ENCODE assay signal across 8 mouse cellular contexts in the genomic region with DNA sequence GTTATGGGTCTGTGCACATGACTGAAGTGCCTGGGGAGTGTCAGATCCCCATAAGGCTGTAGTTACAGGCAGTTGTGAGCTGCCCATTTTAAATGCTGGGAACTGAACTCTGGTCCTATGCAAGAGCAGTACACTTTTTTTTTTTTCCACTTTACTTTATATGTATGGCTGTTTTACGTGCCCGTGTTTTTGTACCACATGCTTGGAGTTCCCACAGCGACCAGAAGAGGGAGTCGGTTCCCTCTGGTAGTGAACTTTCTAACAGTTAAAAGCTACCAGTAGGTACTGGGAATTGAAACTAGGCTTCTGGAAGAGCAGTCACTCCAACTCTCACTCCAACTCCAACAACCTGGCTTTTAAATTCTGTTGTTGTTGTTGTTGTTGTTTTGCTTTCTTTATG. TPM values are rescaled to one million over a fixed set of nuclear protein-coding genes. Genes with fewer than 3 reads are reported as not detected.
DNase-seq lines count a peak whose midpoint lies in the region; ATAC-seq and TF ChIP-seq lines count a peak whose summit lies in the region.

No protein-coding gene starts in this region.

- H3K9me3 ChIP-seq in forebrain, postnatal 0 days (ENCODE audit: low read length): no peaks in the 10 kb centered on the region
- no peaks in the 10 kb centered on the region; the same call in 1 of the 2 replicates for H3K9me3 ChIP-seq in kidney, embryonic 15.5 days (replicated peaks)

- TF ChIP-seq CTCF in forebrain, postnatal 0 days (IDR thresholded peaks at IDR 0.05; ENCODE audit: low read depth): peak; percentile 61

- ATAC-seq in forebrain, postnatal 0 days: no peak
- no peak for ATAC-seq in kidney, embryonic 15.5 days (replicated peaks; ENCODE audit: low FRiP score)

- WGBS in forebrain, postnatal 0 days: 25% methylated on average over 4 of the region's 4 CpGs
- 40% methylated on average over 4 of the region's 4 CpGs for WGBS in kidney, embryonic 15.5 days
- 42% methylated on average over 4 of the region's 4 CpGs for WGBS in macrophage (ENCODE audit: missing documents)

- no peaks in the 10 kb centered on the region for H3K27me3 ChIP-seq in forebrain, postnatal 0 days (ENCODE audit: insufficient read depth, low read length)
- no peaks in the 10 kb centered on the region for H3K27me3 ChIP-seq in kidney, embryonic 15.5 days

- H3K4me2 ChIP-seq in forebrain, postnatal 0 days (ENCODE audit: low read depth): peak overlapping the region; percentile 71
- H3K4me2 ChIP-seq in kidney, embryonic 15.5 days: peak overlapping the region; percentile 61; the same call in 1 of the 2 replicates

- no peaks in the 10 kb centered on the region for H3K4me1 ChIP-seq in forebrain, postnatal 0 days (ENCODE audit: insufficient read depth)
- peaks cover 15% of the 10 kb centered on the region for H3K4me1 ChIP-seq in kidney, embryonic 15.5 days

- DNase-seq in lung, adult 18-20 months: peak; percentile 40 to 64
- DNase-seq in lung, postnatal 25 days (ENCODE audit: low spot score): no peak
- DNase-seq in cerebellum, adult 9-10 months: peak; percentile 71
- peak; percentile 36 for DNase-seq in forebrain, postnatal 0 days
- peak; percentile 41 to 73 for DNase-seq in spleen, postnatal 14 days (ENCODE audit: low spot score in 2 of 2)
- no peak for DNase-seq in ovary, postnatal 10 days (ENCODE audit: low spot score)

- peaks cover 20% of the 10 kb centered on the region for H3K36me3 ChIP-seq in forebrain, postnatal 0 days (ENCODE audit: insufficient read depth)
- peaks cover 32% of the 10 kb centered on the region for H3K36me3 ChIP-seq in kidney, embryonic 15.5 days
- peaks cover 24% of the 10 kb centered on the region for H3K36me3 ChIP-seq in macrophage (ENCODE audit: inconsistent target)

- no peak overlapping the region for H3K9ac ChIP-seq in forebrain, postnatal 0 days
- H3K9ac ChIP-seq in kidney, embryonic 15.5 days: no peak overlapping the region

- H3K4me3 ChIP-seq in forebrain, postnatal 0 days (ENCODE audit: low read depth, low read length): no peak overlapping the region
- no peak overlapping the region for H3K4me3 ChIP-seq in kidney, embryonic 15.5 days (replicated peaks)
- no peak overlapping the region for H3K4me3 ChIP-seq in macrophage (ENCODE audit: inconsistent target)

- H3K27ac ChIP-seq in forebrain, postnatal 0 days (ENCODE audit: low read depth, low read length): no peak overlapping the region
- 0 out of 2 replicates have a peak overlapping the region, but pooled peaks have one; percentile 61 for H3K27ac ChIP-seq in kidney, embryonic 15.5 days
- peak overlapping the region; percentile 33; the same call in 1 of the 2 replicates for H3K27ac ChIP-seq in macrophage

- H3K79me2 ChIP-seq in macrophage (ENCODE audit: inconsistent target): peaks cover 14% of the 10 kb centered on the region

RNA-seq across cellular contexts. Expression of gene Uck1, which starts 0.7 kb away (rescaled TPM):
- 121 and 134 TPM in 2 replicates for total RNA-seq in forebrain, postnatal 0 days (2014; rRNA removed)
- polyA plus RNA-seq in forebrain, postnatal 0 days (2015; fragmentation: Nextera tagmentation; extraction: Ambion mirVana): 92.7 and 105 TPM in 2 replicates
- 72.2 and 74.5 TPM in 2 replicates for polyA plus RNA-seq in kidney, embryonic 15.5 days (2015; fragmentation: Nextera tagmentation; extraction: Ambion mirVana)
- 10 to 100 TPM; 12.8 to 66.2 (median 38.4) TPM for total RNA-seq in macrophage (2018; cell fraction: chromatin; rRNA removed)
- 10 to 100 TPM; 10.4 to 32.0 (median 22.9) TPM for total RNA-seq in macrophage (2018; cell fraction: cytosol; rRNA removed)
- total RNA-seq in macrophage (2018; cell fraction: nucleus; rRNA removed): 10 to 100 TPM in 25 of 26 experiments, 1 to 10 TPM in 1; 9.2 to 47.3 (median 24.4) TPM
- 19.4 to 32.3 TPM (median 28.1 TPM) in 3 replicates for polyA plus RNA-seq in macrophage (2018)

RNA-seq across cellular contexts. Expression of gene Pomt1, which starts 24.2 kb away (rescaled TPM):
- 34.5 and 38.5 TPM in 2 replicates for total RNA-seq in forebrain, postnatal 0 days (2014; rRNA removed)
- 16.2 and 19.8 TPM in 2 replicates for polyA plus RNA-seq in forebrain, postnatal 0 days (2015; fragmentation: Nextera tagmentation; extraction: Ambion mirVana)
- polyA plus RNA-seq in kidney, embryonic 15.5 days (2015; fragmentation: Nextera tagmentation; extraction: Ambion mirVana): 28.7 and 31.6 TPM in 2 replicates
- 10 to 100 TPM in 21 of 26 experiments, 1 to 10 TPM in 5; 5.0 to 56.5 (median 24.3) TPM for total RNA-seq in macrophage (2018; cell fraction: chromatin; rRNA removed)
- total RNA-seq in macrophage (2018; cell fraction: cytosol; rRNA removed): 10 to 100 TPM in 14 of 26 experiments, 1 to 10 TPM in 12; 6.7 to 12.9 (median 10.4) TPM
- 10 to 100 TPM in 23 of 26 experiments, 1 to 10 TPM in 3; 5.9 to 47.9 (median 17.1) TPM for total RNA-seq in macrophage (2018; cell fraction: nucleus; rRNA removed)
- polyA plus RNA-seq in macrophage (2018): 11.1 to 15.3 TPM (median 12.5 TPM) in 3 replicates

RNA-seq across cellular contexts. Expression of gene Golga2, which starts 26.5 kb away (rescaled TPM):
- total RNA-seq in forebrain, postnatal 0 days (2014; rRNA removed): 62.2 and 64.4 TPM in 2 replicates
- 16.3 and 22.1 TPM in 2 replicates for polyA plus RNA-seq in forebrain, postnatal 0 days (2015; fragmentation: Nextera tagmentation; extraction: Ambion mirVana)
- 23.0 and 27.3 TPM in 2 replicates for polyA plus RNA-seq in kidney, embryonic 15.5 days (2015; fragmentation: Nextera tagmentation; extraction: Ambion mirVana)
- total RNA-seq in macrophage (2018; cell fraction: chromatin; rRNA removed): 100 to 1,000 TPM in 14 of 26 experiments, 10 to 100 TPM in 12; 39.3 to 178 (median 109) TPM
- 10 to 100 TPM; 28.9 to 43.9 (median 39.4) TPM for total RNA-seq in macrophage (2018; cell fraction: cytosol; rRNA removed)
- 10 to 100 TPM; 29.5 to 82.0 (median 48.2) TPM for total RNA-seq in macrophage (2018; cell fraction: nucleus; rRNA removed)
- polyA plus RNA-seq in macrophage (2018): 31.7 to 53.4 TPM (median 36.4 TPM) in 3 replicates

RNA-seq across cellular contexts. Expression of gene Swi5, which starts 27.2 kb away (rescaled TPM):
- 290 and 323 TPM in 2 replicates for total RNA-seq in forebrain, postnatal 0 days (2014; rRNA removed)
- 407 and 445 TPM in 2 replicates for polyA plus RNA-seq in forebrain, postnatal 0 days (2015; fragmentation: Nextera tagmentation; extraction: Ambion mirVana)
- polyA plus RNA-seq in kidney, embryonic 15.5 days (2015; fragmentation: Nextera tagmentation; extraction: Ambion mirVana): 419 and 447 TPM in 2 replicates
- total RNA-seq in macrophage (2018; cell fraction: chromatin; rRNA removed): 10 to 100 TPM in 25 of 26 experiments, 1 to 10 TPM in 1; 8.4 to 63.2 (median 18.8) TPM
- 100 to 1,000 TPM; 126 to 250 (median 160) TPM for total RNA-seq in macrophage (2018; cell fraction: cytosol; rRNA removed)
- total RNA-seq in macrophage (2018; cell fraction: nucleus; rRNA removed): 10 to 100 TPM; 16.1 to 62.8 (median 35.2) TPM
- polyA plus RNA-seq in macrophage (2018): 220 to 392 TPM (median 276 TPM) in 3 replicates

Comparison
In these comparisons a context has a peak if more than half of its experiments do, and no peak if none do; other contexts are left out.
1. DNase-seq: peak in lung, adult 18-20 months (2 of 2), cerebellum, adult 9-10 months (single experiment), forebrain, postnatal 0 days (single experiment) and spleen, postnatal 14 days (2 of 2); none in lung, postnatal 25 days (single experiment) and ovary, postnatal 10 days (single experiment).